Mouse (Mus musculus) testis, adult 2 months (tissue): ENCODE data around the gene Slc39a13. TPM values are rescaled to one million over a fixed set of nuclear protein-coding genes. Genes with fewer than 3 reads are reported as not detected.
"Not testable (repeated sequence)": the region's sequence is repeated elsewhere in the genome, so short reads cannot be mapped to it uniquely, and the experiment has no call there.

Experiments
- H3K27ac ChIP-seq: fragments of 200-500 bp; 2 replicates; pipeline ENCODE4 v1.5.1; 2012; ENCODE audit warnings: low read depth, low read length; ENCODE audit not compliant: control insufficient read depth, insufficient read depth
- H3K27me3 ChIP-seq: fragments of 200-500 bp; 2 replicates; pipeline ENCODE4 v1.6.1; 2012; ENCODE audit warnings: mild to moderate bottlenecking, low read length, moderate library complexity; ENCODE audit not compliant: control insufficient read depth, insufficient read depth
- H3K36me3 ChIP-seq: fragments of 200-500 bp; 2 replicates; pipeline ENCODE4 v1.6.1; 2012; ENCODE audit warnings: mild to moderate bottlenecking, low read length; ENCODE audit not compliant: control insufficient read depth, insufficient read depth
- H3K4me1 ChIP-seq: fragments of 200-500 bp; 2 replicates; pipeline ENCODE4 v1.6.1; 2012; ENCODE audit warnings: low read length; ENCODE audit not compliant: control insufficient read depth, insufficient read depth
- H3K4me3 ChIP-seq: fragments of 200-500 bp; 2 replicates; pipeline ENCODE4 v1.5.1; 2012; ENCODE audit warnings: low read depth, mild to moderate bottlenecking, low read length, moderate library complexity, mixed read lengths; ENCODE audit not compliant: control insufficient read depth
- CTCF ChIP-seq: fragments of 200-500 bp; IDR thresholded peaks from 2 replicates; pipeline ENCODE4 v1.5.1; 2012; ENCODE audit warnings: low read depth, mild to moderate bottlenecking, inconsistent platforms, low read length, moderate library complexity; ENCODE audit not compliant: control insufficient read depth, insufficient read depth, insufficient replicate concordance
- POLR2A ChIP-seq: fragments of 200-500 bp; IDR thresholded peaks from 2 replicates; pipeline ENCODE4 v1.6.1; 2012; ENCODE audit warnings: low read depth, mild to moderate bottlenecking, inconsistent platforms, low read length, moderate library complexity; ENCODE audit not compliant: control insufficient read depth
- polyA plus RNA-seq: library from polyadenylated mRNA; depleted of rRNA; stranded (reverse); fragments of >200 nt; gene quantifications from 2 replicates; pipeline ENCODE4 v1.2.3, GENCODE M21; 2012

The Slc39a13 gene
- polyA plus RNA-seq, 1 experiment, result 67.9 TPM

- Histone ChIP-seq H3K4me1 (peaks cover 5% of the 10 kb centered on the region), H3K36me3 (no peaks in the 10 kb centered on the region), H3K27ac (no peak overlapping the region), H3K27me3 (no peaks in the 10 kb centered on the region), H3K4me3 (peak overlapping the region; percentile 48)
- TF ChIP-seq CTCF (peak; percentile 94), POLR2A (no peak)
These were observed 44.8 kb upstream of the Slc39a13 start for GRCm38 (mm10) chr2:91114781-91115577.

GRCm38 (mm10) chr2:91113852-91114251 is 43.6 kb upstream of the Slc39a13 start:
- H3K4me1 ChIP-seq, result peaks cover 5% of the 10 kb centered on the region
- H3K36me3 ChIP-seq, result no peaks in the 10 kb centered on the region
- H3K27me3 ChIP-seq, result no peaks in the 10 kb centered on the region
- no peak for TF ChIP-seq CTCF
- no peak for TF ChIP-seq POLR2A
- no peak overlapping the region for H3K27ac ChIP-seq
- no peak overlapping the region for H3K4me3 ChIP-seq

- Histone ChIP-seq H3K27me3 (no peaks in the 10 kb centered on the region), H3K4me3 (no peak overlapping the region), H3K36me3 (no peaks in the 10 kb centered on the region), H3K27ac (no peak overlapping the region), H3K4me1 (peaks cover 5% of the 10 kb centered on the region)
- TF ChIP-seq CTCF (no peak), POLR2A (no peak)
These were observed 43.1 kb upstream of the Slc39a13 start for GRCm38 (mm10) chr2:91113334-91113733.

GRCm38 (mm10) chr2:91112491-91112890 is 42.3 kb upstream of the Slc39a13 start:
- H3K36me3 ChIP-seq, result no peaks in the 10 kb centered on the region
- H3K27me3 ChIP-seq, result no peaks in the 10 kb centered on the region
- H3K4me3 ChIP-seq, result no peak overlapping the region
- TF ChIP-seq CTCF (no peak), POLR2A (no peak)
- H3K4me1 ChIP-seq, result peaks cover 5% of the 10 kb centered on the region
- no peak overlapping the region for H3K27ac ChIP-seq

- not testable (repeated sequence) for H3K4me3 ChIP-seq, H3K4me1 ChIP-seq, H3K27ac ChIP-seq, H3K36me3 ChIP-seq, H3K27me3 ChIP-seq
These were observed 41.6 kb upstream of the Slc39a13 start for GRCm38 (mm10) chr2:91111832-91112231.

GRCm38 (mm10) chr2:91110429-91110828 is 40.2 kb upstream of the Slc39a13 start:
- no peaks in the 10 kb centered on the region for H3K27me3 ChIP-seq
- TF ChIP-seq CTCF (no peak), POLR2A (no peak)
- peaks cover 5% of the 10 kb centered on the region for H3K4me1 ChIP-seq
- H3K27ac ChIP-seq, result no peak overlapping the region
- H3K4me3 ChIP-seq, result no peak overlapping the region
- no peaks in the 10 kb centered on the region for H3K36me3 ChIP-seq

- H3K27ac ChIP-seq, result no peak overlapping the region
- no peak overlapping the region for H3K4me3 ChIP-seq
- peaks cover 1% of the 10 kb centered on the region for H3K4me1 ChIP-seq
- no peak for TF ChIP-seq CTCF
- TF ChIP-seq POLR2A, result no peak
- H3K27me3 ChIP-seq, result no peaks in the 10 kb centered on the region
- H3K36me3 ChIP-seq, result no peaks in the 10 kb centered on the region
These were observed 39.7 kb upstream of the Slc39a13 start for GRCm38 (mm10) chr2:91109807-91110385.
